Mouse (Mus musculus) liver, embryonic 11.5 days (tissue): ENCODE results near the gene Anxa11. TPM values are rescaled to one million over a fixed set of nuclear protein-coding genes. Genes with fewer than 3 reads are reported as not detected.
"Not testable (repeated sequence)": the region's sequence is repeated elsewhere in the genome, so short reads cannot be mapped to it uniquely, and the experiment has no call there.

Experiments
- ATAC-seq: fragments of 200-750 bp; cut with Nextera tagmentation; replicated peaks from 2 replicates; pipeline ENCODE4 v1.8.0; 2017; ENCODE audit warnings: moderate number of reproducible peaks, mild to moderate bottlenecking, moderate TSS enrichment, moderate library complexity; ENCODE audit not compliant: low FRiP score
- DNase-seq: peaks from one replicate; pipeline ENCODE4 v3.0.0-alpha.2; 2017; ENCODE audit warnings: low spot score
- H3K27ac ChIP-seq: fragments of 300-500 bp; sonication (generic); 2 replicates; pipeline ENCODE4 v1.5.1; 2014; ENCODE audit warnings: mild to moderate bottlenecking, low read depth, low read length, control low read depth
- H3K27me3 ChIP-seq: fragments of 300-500 bp; sonication (generic); replicated peaks from 2 replicates; pipeline ENCODE4 v1.6.1; 2014; ENCODE audit warnings: low read length, mixed read lengths; ENCODE audit not compliant: control insufficient read depth, insufficient read depth
- H3K36me3 ChIP-seq: fragments of 300-500 bp; sonication (generic); 2 replicates; pipeline ENCODE4 v1.6.1; 2014; ENCODE audit warnings: mild to moderate bottlenecking, low read length, moderate library complexity, mixed read lengths; ENCODE audit not compliant: control insufficient read depth, insufficient read depth
- H3K4me1 ChIP-seq: fragments of 300-500 bp; sonication (generic); replicated peaks from 2 replicates; pipeline ENCODE4 v1.6.1; 2014; ENCODE audit warnings: low read length, mixed read lengths; ENCODE audit not compliant: control insufficient read depth, insufficient read depth
- H3K4me2 ChIP-seq: fragments of 300-500 bp; sonication (generic); 2 replicates; pipeline ENCODE4 v1.6.1; 2014; ENCODE audit warnings: mild to moderate bottlenecking, control low read depth, moderate library complexity
- H3K4me3 ChIP-seq: fragments of 300-500 bp; sonication (generic); 2 replicates; pipeline ENCODE4 v1.5.1; 2014; ENCODE audit warnings: low read depth, low read length, control low read depth
- H3K9ac ChIP-seq: fragments of 300-500 bp; sonication (generic); 2 replicates; pipeline ENCODE4 v1.6.1; 2014; ENCODE audit warnings: low read depth, low read length, control low read depth
- H3K9me3 ChIP-seq: fragments of 300-500 bp; sonication (generic); 2 replicates; pipeline ENCODE4 v1.6.1; 2016; ENCODE audit warnings: low read length, inconsistent platforms, mixed read lengths; ENCODE audit not compliant: control insufficient read depth
- WGBS: fragments of 180-500 bp; shearing (Covaris S2); extraction: QIAGEN DNeasy Blood & Tissue Kit; methylation state at CpG from one replicate; pipeline ENCODE4 v1.1.7; 2014; 5-methylcytosine and 5-hydroxymethylcytosine counted together
- polyA plus RNA-seq: library from polyadenylated mRNA; unstranded; fragments of >200 nt; fragmentation: Nextera tagmentation; extraction: Ambion mirVana; gene quantifications from 2 replicates; pipeline ENCODE4 v1.2.1, GENCODE M21; 2014

Anxa11 gene
- polyA plus RNA-seq, 1 experiment from 2014 or later, result 13.1 TPM

GRCm38 (mm10) chr14:25805871-25806270 is 36.1 kb upstream of the Anxa11 start:
- Histone ChIP-seq H3K4me2 (no peak overlapping the region), H3K9ac (no peak overlapping the region), H3K36me3 (no peaks in the 10 kb centered on the region), H3K4me1 (no peaks in the 10 kb centered on the region), H3K27me3 (no peaks in the 10 kb centered on the region), H3K4me3 (no peak overlapping the region), H3K9me3 (no peaks in the 10 kb centered on the region), H3K27ac (no peak overlapping the region)
- DNase-seq, result no peak
- no peak for ATAC-seq
- WGBS, result 70% methylated on average over 7 of the region's 7 CpGs

- H3K27me3 ChIP-seq, result no peaks in the 10 kb centered on the region
- no peak for DNase-seq
- ATAC-seq, result no peak
- 71% methylated on average over 7 of the region's 7 CpGs for WGBS
- no peak overlapping the region for H3K27ac ChIP-seq
- H3K9me3 ChIP-seq, result no peaks in the 10 kb centered on the region
- no peak overlapping the region for H3K9ac ChIP-seq
- no peaks in the 10 kb centered on the region for H3K4me1 ChIP-seq
- no peaks in the 10 kb centered on the region for H3K36me3 ChIP-seq
- no peak overlapping the region for H3K4me2 ChIP-seq
- no peak overlapping the region for H3K4me3 ChIP-seq
Observed at GRCm38 (mm10) chr14:25806561-25806960, 35.4 kb upstream of the Anxa11 start.

GRCm38 (mm10) chr14:25811026-25811425 is 30.9 kb upstream of the Anxa11 start:
- H3K27me3 ChIP-seq, H3K27ac ChIP-seq, ATAC-seq, H3K4me1 ChIP-seq, H3K4me3 ChIP-seq, H3K9ac ChIP-seq, H3K9me3 ChIP-seq, DNase-seq, H3K36me3 ChIP-seq, H3K4me2 ChIP-seq: not testable (repeated sequence)
- 64% methylated on average over 1 of the region's 1 CpGs for WGBS

- Histone ChIP-seq H3K4me2 (no peak overlapping the region), H3K4me3 (no peak overlapping the region), H3K9ac (no peak overlapping the region), H3K27ac (no peak overlapping the region), H3K4me1 (no peaks in the 10 kb centered on the region), H3K36me3 (no peaks in the 10 kb centered on the region), H3K9me3 (no peaks in the 10 kb centered on the region), H3K27me3 (no peaks in the 10 kb centered on the region)
- no peak for ATAC-seq
- DNase-seq, result no peak
Observed at GRCm38 (mm10) chr14:25814140-25814539, 27.8 kb upstream of the Anxa11 start.

- no peaks in the 10 kb centered on the region for H3K36me3 ChIP-seq
- H3K27me3 ChIP-seq, result no peaks in the 10 kb centered on the region
- H3K4me3 ChIP-seq, result no peak overlapping the region
- ATAC-seq (no peak), DNase-seq (peak; percentile 51)
- no peaks in the 10 kb centered on the region for H3K4me1 ChIP-seq
- H3K9me3 ChIP-seq, result no peaks in the 10 kb centered on the region
- H3K4me2 ChIP-seq, result no peak overlapping the region
- no peak overlapping the region for H3K27ac ChIP-seq
- no peak overlapping the region for H3K9ac ChIP-seq
- 12% methylated on average over 9 of the region's 9 CpGs for WGBS
Observed at GRCm38 (mm10) chr14:25816416-25816815, 25.5 kb upstream of the Anxa11 start.

GRCm38 (mm10) chr14:25822584-25822983 is 19.4 kb upstream of the Anxa11 start:
- H3K9me3 ChIP-seq, result no peaks in the 10 kb centered on the region
- H3K27ac ChIP-seq, result no peak overlapping the region
- H3K36me3 ChIP-seq, result no peaks in the 10 kb centered on the region
- no peak overlapping the region for H3K4me3 ChIP-seq
- no peak overlapping the region for H3K9ac ChIP-seq
- no peaks in the 10 kb centered on the region; the same call in 1 of the 2 replicates for H3K27me3 ChIP-seq
- no peaks in the 10 kb centered on the region; the same call in 1 of the 2 replicates for H3K4me1 ChIP-seq
- 71% methylated on average over 1 of the region's 1 CpGs for WGBS
- no peak overlapping the region for H3K4me2 ChIP-seq
- no peak for DNase-seq
- ATAC-seq, result no peak

GRCm38 (mm10) chr14:25824995-25825394 is 17.0 kb upstream of the Anxa11 start:
- H3K4me2 ChIP-seq, result no peak overlapping the region
- H3K4me3 ChIP-seq, result no peak overlapping the region
- H3K4me1 ChIP-seq, result no peaks in the 10 kb centered on the region; the same call in 1 of the 2 replicates
- no peaks in the 10 kb centered on the region; the same call in 1 of the 2 replicates for H3K27me3 ChIP-seq
- H3K27ac ChIP-seq, result no peak overlapping the region
- H3K9me3 ChIP-seq, result no peaks in the 10 kb centered on the region
- DNase-seq, result no peak
- ATAC-seq, result no peak
- no peak overlapping the region for H3K9ac ChIP-seq
- WGBS, result 49% methylated on average over 5 of the region's 5 CpGs
- H3K36me3 ChIP-seq, result no peaks in the 10 kb centered on the region

GRCm38 (mm10) chr14:25825880-25826626 is 15.9 kb upstream of the Anxa11 start:
- no peaks in the 10 kb centered on the region; the same call in 1 of the 2 replicates for H3K4me1 ChIP-seq
- no peaks in the 10 kb centered on the region for H3K36me3 ChIP-seq
- H3K9me3 ChIP-seq, result no peaks in the 10 kb centered on the region
- no peak overlapping the region for H3K4me3 ChIP-seq
- H3K27ac ChIP-seq, result no peak overlapping the region
- no peak overlapping the region for H3K9ac ChIP-seq
- H3K27me3 ChIP-seq, result no peaks in the 10 kb centered on the region; the same call in 1 of the 2 replicates
- ATAC-seq, result no peak
- DNase-seq, result no peak
- H3K4me2 ChIP-seq, result no peak overlapping the region
- WGBS, result 82% methylated on average over 11 of the region's 11 CpGs

GRCm38 (mm10) chr14:25826866-25827265 is 15.1 kb upstream of the Anxa11 start:
- Histone ChIP-seq H3K36me3 (no peaks in the 10 kb centered on the region), H3K4me3 (no peak overlapping the region), H3K27ac (no peak overlapping the region), H3K9me3 (no peaks in the 10 kb centered on the region), H3K4me2 (no peak overlapping the region), H3K4me1 (no peaks in the 10 kb centered on the region; the same call in 1 of the 2 replicates), H3K27me3 (no peaks in the 10 kb centered on the region; the same call in 1 of the 2 replicates), H3K9ac (no peak overlapping the region)
- no peak for DNase-seq
- WGBS, result 56% methylated on average over 2 of the region's 2 CpGs
- no peak for ATAC-seq
